Mouse (Mus musculus): ENCODE measurements around the gene Cep295.
"Not testable (repeated sequence)": the region's sequence is repeated elsewhere in the genome, so short reads cannot be mapped to it uniquely, and the experiment has no call there.

Gene Cep295

DNA sequence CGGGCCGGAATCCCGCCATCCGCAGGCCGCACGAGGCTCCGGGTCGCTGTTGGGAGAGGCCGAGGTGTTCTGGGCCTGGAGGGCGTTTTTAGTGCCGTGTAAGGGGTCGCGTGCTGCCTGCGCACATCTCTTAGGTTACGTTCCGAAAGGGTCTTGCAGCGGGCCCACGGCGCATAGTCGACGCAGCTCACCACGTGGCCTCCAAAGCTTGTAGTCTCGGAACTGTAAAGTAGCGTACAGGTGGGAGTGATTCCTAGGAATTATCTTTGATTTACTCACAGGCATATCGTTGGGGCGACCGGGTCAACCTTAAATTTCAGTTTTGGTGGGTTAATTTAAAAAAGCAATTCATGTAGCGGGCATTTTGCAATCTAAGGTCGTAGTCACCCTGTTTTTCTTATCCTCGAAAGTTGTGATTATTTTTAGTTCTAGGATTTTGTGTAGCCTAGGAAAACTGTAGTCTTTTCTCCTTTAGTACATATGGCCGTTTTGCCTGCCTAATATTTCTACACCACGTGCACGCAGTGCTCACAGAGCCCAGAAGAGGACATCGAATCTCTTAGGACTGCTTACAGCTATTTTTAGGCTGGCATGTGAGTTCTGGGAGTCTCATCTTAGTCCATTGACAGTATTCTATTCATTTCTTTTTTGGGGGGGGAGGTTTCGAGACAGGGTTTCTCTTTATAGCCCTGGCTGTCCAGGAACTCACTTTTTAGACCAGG, 51.0 kb downstream of the Cep295 start, which contains the start of gene 4931406C07Rik:
Gene 4931406C07Rik (minus strand): TSS at position 51 of the 722 bp plus-strand sequence.
- no peak for DNase-seq

DNA sequence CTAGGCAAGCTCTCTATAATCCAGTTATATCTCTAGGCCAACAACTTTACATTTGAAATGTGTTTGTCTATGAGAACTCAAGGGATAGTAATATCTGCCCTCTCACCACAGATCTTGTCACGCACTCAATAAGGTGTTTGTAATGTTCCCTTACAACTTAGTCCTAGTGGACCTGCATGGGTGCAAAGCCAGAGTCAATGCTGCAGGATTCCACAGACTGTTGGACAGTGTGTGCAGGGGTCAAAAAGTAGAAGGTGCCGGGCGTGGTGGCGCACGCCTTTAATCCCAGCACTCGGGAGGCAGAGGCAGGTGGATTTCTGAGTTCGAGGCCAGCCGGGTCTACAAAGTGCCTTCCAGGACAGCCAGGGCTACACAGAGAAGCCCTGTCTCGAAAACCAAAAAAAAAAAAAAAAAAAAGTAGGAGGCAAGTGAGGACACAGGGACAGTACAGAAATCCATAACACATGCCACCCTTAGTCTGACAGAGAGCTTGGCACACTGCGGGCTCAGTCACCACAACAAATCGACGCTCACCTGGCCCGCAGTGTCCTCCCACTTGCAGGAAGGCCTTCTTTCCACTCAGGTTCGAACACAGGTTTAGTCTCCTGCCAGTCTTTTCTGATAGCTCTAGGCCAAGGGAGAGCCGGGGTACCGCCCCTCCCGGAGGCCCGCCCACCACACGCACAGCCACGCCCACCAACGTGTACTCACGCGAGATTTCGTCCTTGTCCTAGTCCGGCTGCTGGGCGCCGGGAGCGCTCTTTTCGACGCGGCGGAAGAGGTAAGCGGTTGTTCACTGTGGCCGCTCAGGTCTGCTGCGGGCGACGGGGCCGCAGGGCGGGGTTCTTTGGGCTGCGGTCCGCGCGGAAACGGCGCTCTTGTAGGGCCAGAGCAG, 51.8 kb downstream of the Cep295 start, which contains the start of gene Taf1d:
Gene Taf1d (plus strand): TSS at position 712 of the 895 bp plus-strand sequence.
- peak; percentile 97 for DNase-seq

DNA sequence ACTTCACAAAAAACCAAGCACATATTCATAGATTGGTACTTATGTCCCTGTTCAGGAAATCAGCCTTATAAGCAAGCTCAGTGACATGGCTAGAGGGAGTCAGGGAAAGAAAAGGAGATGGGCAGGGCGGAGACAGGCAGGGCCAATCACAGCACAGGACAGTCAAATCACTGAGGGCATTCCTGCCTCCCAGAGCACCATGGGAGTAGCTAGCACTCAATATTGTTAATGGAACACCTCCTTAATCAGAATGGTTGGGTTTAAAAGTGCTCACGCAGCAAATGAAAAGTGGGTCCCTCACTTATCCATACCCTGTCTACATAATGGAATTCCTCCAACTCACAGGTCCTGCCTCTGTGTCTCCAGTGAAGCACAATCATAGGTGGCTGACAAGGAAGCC, 54.7 kb downstream of the Cep295 start:
- DNase-seq, result no peak

DNA sequence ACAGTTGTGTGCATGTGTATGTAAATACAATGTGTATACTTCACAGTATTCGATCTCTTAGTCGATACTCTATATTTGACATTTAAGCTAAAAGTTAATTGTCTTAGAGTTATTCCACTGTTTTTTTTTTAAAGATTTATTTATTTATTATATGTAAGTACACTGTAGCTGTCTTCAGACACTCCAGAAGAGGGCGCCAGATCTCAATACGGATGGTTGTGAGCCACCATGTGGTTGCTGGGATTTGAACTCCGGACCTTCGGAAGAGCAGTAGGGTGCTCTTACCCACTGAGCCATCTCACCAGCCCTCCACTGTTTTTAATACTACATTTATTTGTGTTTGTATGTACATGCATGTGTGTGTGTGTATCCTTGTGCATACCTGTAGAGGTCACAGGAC, 55.6 kb downstream of the Cep295 start:
- DNase-seq, result not testable (repeated sequence)

GRCm38 (mm10) chr9:15301399-15301798, 56.2 kb downstream of the Cep295 start:
- peak; percentile 16 for DNase-seq

DNA sequence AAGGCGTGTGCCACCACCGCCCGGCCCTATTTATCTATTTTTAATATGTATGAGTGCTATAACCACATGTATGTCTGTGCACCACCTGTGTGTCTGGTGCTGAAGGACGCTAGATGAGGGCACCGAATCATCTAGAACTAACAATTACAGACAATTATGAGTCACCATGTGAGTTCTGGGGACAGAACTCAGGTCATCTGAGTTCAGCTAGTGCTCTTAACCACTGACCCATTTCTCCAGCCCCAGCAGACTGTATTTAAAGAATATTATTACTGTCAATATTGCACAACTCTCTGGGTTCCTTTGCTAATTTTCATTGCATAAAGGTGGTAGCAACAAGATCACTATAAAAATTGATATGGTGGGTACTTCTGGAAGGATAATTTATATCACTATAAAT, 57.5 kb downstream of the Cep295 start:
- no peak for DNase-seq

GRCm38 (mm10) chr9:15298451-15298850, 59.1 kb downstream of the Cep295 start:
- DNase-seq, result no peak

DNA sequence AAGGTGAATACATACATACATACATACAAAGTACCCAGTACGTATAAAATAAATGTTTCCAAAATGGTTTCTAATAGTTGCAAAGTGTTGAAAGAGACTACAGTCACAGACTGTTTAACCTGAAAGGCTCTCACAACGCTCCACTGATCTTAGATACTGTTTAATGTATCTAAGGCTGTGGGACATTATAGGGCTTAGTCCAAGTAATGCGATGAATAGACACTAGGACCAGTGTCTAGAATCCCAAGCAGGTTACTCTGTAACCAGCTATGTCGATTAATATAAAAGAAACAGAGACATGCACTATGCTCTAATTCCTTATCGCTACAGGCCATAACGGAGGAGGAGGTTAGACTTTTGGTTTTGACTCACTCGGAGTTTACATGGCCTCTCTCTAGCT, 60.5 kb downstream of the Cep295 start:
- DNase-seq, result no peak

DNA sequence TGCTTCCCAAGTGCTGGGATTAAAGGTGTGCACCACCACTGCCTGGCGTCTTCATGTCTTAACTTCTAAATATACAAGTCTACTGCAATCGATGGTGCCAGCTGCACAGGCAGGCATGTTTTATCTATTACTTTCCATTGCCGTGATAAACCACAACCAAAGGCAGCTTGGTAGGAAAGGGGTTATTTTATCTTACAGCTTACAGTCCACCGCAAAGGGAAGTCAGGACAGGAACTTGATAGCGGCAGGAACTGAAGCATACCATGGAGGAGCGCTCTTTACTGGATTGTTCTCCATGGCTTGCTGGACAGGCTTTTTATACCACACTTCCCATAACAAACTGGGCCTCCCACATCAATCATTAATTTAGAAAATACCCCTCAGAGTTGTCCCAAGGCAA, 68.3 kb downstream of the Cep295 start:
- DNase-seq, result peak; percentile 58

DNA sequence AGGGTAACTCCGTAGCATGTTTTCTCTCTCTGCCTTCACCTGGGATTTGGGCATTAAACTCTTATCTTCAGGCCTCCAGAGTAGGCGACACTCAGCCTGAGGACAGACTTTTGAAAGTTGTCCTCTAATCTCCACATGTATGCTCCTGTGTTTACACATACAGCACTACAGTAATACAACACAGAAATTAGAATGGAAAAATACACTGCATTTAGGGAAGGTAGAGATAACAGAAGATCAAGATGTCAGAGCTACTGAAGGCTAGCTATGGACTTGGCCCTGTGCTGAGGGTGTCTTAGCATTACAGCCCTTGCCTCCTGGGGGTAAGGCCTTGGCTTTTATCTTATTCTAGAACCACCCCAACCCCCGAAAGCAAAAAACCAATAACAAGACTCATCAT, 69.2 kb downstream of the Cep295 start:
- no peak for DNase-seq

DNA sequence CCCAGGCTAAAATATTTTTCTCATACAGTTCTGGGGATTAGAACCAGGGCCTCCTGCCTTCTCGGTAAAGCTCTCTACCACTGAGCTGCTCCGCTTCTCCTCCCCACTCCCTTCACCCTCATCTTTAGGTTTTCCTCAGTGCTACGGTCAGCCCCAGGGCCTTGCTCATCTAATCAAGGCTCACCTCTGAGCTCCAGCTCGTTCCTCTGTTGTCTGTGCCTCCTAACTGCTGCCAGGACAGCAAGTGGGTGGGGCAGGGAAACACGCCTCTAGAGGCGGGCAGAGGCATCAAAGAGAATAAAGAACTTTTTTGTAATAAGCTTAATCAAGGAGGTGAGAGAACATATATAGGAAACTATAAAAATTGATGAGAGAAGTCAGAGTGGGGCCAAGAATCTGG, 69.7 kb downstream of the Cep295 start:
- peak; percentile 18 for DNase-seq

GRCm38 (mm10) chr9:15285443-15285842, 72.1 kb downstream of the Cep295 start:
- DNase-seq, result peak; percentile 39

GRCm38 (mm10) chr9:15280491-15280879, 77.1 kb downstream of the Cep295 start:
- DNase-seq, result peak; percentile 13

GRCm38 (mm10) chr9:15279649-15280490, 77.7 kb downstream of the Cep295 start, which contains the start of gene Med17:
Med17 (minus strand) TSS chr9:15279931.
- peak; percentile 95 for DNase-seq

GRCm38 (mm10) chr9:15279139-15279648, 78.4 kb downstream of the Cep295 start:
- no peak for DNase-seq

DNA sequence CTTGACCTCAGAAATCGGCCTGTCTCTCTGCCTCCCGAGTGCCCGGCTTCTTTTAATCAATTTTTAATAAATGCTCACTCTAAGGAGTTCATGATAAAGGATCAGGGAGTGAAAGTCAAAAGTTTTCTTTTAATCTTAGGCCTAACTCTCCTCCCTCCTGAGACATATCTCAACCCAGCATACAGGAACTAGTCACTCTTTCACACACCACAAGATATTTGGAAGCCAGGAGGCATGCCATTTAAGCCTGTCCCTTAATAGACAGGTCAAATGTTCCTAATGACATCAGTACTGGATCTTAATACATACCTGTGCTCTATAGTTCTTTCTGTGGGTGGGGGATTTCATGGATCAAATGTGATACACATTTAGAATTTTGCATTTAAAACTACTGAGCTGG, 79.2 kb downstream of the Cep295 start:
- DNase-seq, result no peak

- no peak for DNase-seq
Measured at GRCm38 (mm10) chr9:15276855-15277254, 80.7 kb downstream of the Cep295 start.

- no peak for DNase-seq
Measured at GRCm38 (mm10) chr9:15273981-15274380, 83.6 kb downstream of the Cep295 start.

Data from liver (tissue).